Mouse (Mus musculus): ENCODE measurements at regions not wholly inside any gene's neighbourhood (a gene's known extent, or its start where the extent isn't known, plus 50 kb on each side); places are given as distances from the start of the nearest gene placed in this dataset.

DNA sequence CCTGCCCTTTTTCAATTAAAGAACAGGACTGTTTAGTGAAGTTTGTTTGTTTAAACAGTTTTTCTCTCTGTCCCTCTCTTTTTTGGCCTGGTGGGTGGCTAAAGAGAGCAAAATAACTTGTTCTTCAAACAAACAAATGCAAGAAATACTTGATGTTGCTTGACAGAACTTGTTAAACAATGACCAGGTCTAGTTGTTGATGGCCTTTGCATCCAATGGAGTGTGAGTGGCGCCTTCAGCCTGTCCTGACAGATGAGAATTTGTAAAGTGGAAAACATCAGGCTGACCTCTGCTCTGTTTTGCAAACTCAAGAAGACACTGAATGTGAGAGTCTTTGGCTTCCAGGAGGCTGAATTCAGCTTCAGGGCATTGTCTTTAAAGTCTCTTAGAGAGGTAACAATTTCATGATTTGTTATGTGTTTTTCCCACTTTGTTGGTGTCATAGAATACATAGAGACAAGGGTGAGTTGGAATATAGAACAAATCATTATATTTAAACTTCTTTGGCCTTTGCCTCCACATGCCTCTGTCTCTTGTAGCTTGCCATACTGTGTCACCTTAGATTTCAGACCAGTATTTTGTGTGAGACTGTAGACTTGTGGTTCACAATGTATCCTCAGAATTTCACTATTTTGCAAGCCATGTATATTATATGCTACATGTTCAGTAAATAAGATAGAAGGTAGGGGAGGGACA is 67.5 kb downstream of the Rdh14 start:
- no peak for TF ChIP-seq CTCF (conservative IDR thresholded peaks at IDR 0.05; ENCODE audit: low read length)
- no peak for TF ChIP-seq NANOG (IDR thresholded peaks at IDR 0.05; ENCODE audit: borderline replicate concordance, low read length)

Measured in E14TG2a.4 (cell line).